Mouse (Mus musculus): ENCODE results near the gene Tspan14. TPM values are rescaled to one million over a fixed set of nuclear protein-coding genes. Genes with fewer than 3 reads are reported as not detected.

The Tspan14 gene
- polyA plus RNA-seq, 1 experiment from 2014 or later, result 93.4 TPM

DNA sequence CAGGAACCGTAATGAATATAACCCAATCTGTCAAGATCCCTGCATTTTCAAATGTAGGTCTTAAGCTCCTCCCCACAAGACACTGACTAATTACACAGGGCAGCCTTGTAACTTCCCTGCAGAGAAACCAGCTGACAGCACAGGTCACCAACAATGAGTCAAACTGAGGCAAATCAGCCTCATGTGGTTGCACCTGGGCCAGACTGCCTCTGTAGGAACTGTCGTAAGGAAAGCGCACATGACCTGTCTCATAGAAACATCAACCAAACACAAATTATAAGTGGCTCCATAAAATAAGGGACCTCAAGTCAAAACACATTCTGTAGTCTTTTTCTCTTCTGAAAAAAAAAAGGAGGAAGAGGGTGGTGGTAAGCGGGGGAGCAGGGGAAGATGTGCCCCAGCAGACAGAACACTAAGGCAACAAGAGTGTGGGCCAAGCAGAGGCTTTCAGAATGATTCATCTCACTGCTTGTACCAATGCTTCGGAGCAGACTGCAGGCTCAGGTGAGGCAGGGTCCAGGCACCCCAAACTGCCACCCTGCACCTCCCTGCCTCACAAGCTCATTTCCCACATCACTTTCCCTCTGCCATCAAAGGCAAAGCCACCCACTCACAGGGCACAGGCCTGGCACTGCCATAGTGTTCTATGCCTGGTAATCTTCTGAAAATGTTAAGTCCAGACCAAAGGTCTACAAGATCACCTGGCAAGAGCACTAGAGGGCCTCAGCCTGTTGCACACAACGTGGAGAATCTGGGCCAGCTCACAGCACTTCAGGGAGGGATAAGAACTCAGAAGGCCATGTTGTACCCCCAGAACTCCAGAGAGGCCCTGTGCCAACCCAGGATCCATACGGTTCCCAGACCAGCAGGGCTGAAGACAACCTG lies 16.6 kb downstream of the Tspan14 start:
- TF ChIP-seq CTCF (IDR thresholded peaks at IDR 0.05; ENCODE audit: low read depth), result no peak
- Histone ChIP-seq H3K4me2 (ENCODE audit: low read length) (no peak overlapping the region), H3K9me3 (replicated peaks; ENCODE audit: low read length) (no peaks in the 10 kb centered on the region), H3K27me3 (ENCODE audit: insufficient read depth, low read length) (no peaks in the 10 kb centered on the region), H3K27ac (0 out of 2 replicates have a peak overlapping the region, but pooled peaks have one; percentile 20), H3K9ac (ENCODE audit: low read depth, low read length) (no peak overlapping the region), H3K36me3 (ENCODE audit: insufficient read depth, low read length) (no peaks in the 10 kb centered on the region), H3K4me1 (replicated peaks; ENCODE audit: insufficient read depth, low read length) (peaks cover 37% of the 10 kb centered on the region), H3K4me3 (replicated peaks; ENCODE audit: low read depth, low read length) (no peak overlapping the region)
- DNase-seq (ENCODE audit: low spot score) (no peak), ATAC-seq (replicated peaks; ENCODE audit: low FRiP score, low read depth) (no peak)
- WGBS, result 68% methylated on average over 7 of the region's 7 CpGs

DNA sequence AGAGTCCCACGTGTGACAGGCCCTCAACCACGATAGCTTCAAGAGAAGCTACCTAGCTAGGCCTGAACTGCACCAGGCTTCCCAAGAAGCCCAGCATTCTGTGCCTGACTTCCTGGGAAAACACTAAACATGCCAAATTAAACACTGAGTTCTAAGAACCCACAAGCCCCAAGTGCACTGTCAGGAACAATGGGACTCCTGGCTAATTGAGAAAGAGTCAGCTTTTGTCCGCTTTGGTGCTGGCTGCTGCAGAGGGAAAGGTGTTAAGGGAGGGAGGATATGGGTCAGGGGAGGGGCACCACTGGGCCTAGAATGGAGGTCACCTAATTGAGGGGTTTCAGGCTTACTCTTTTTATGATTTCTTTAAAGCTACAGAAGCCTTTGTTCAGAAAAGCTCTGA lies 17.6 kb downstream of the Tspan14 start:
- Histone ChIP-seq H3K9me3 (replicated peaks; ENCODE audit: low read length) (no peaks in the 10 kb centered on the region), H3K9ac (ENCODE audit: low read depth, low read length) (no peak overlapping the region), H3K4me3 (replicated peaks; ENCODE audit: low read depth, low read length) (no peak overlapping the region), H3K27me3 (ENCODE audit: insufficient read depth, low read length) (no peaks in the 10 kb centered on the region), H3K36me3 (ENCODE audit: insufficient read depth, low read length) (no peaks in the 10 kb centered on the region), H3K4me1 (replicated peaks; ENCODE audit: insufficient read depth, low read length) (peaks cover 32% of the 10 kb centered on the region), H3K27ac (peak overlapping the region; percentile 56; the same call in 1 of the 2 replicates), H3K4me2 (ENCODE audit: low read length) (no peak overlapping the region)
- no peak for ATAC-seq (replicated peaks; ENCODE audit: low FRiP score, low read depth)
- DNase-seq (ENCODE audit: low spot score), result no peak
- 25% methylated on average over 3 of the region's 3 CpGs for WGBS
- no peak for TF ChIP-seq CTCF (IDR thresholded peaks at IDR 0.05; ENCODE audit: low read depth)

DNA sequence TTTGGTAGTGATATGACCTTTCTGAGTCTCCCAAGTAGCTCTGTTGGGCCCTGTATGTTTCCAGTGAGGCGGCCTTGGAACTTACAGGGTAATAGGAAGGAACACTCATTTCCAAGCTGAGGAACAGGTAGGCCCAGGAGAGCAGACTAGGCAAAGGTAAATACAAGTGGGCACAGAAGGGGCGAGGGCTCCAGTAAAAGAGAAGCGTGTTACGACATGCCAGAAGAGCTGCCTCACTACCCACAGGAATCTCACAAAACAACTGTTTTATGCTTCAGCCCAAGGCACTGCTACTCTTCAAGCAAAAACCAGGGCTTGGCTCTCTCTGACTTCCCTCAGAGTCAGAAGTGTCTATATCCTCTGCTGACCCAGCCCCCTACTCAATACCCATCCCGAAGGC lies 18.1 kb downstream of the Tspan14 start:
- peak overlapping the region; percentile 70 for H3K27ac ChIP-seq
- H3K36me3 ChIP-seq (ENCODE audit: insufficient read depth, low read length), result no peaks in the 10 kb centered on the region
- no peaks in the 10 kb centered on the region for H3K9me3 ChIP-seq (replicated peaks; ENCODE audit: low read length)
- no peak overlapping the region for H3K4me2 ChIP-seq (ENCODE audit: low read length)
- 56% methylated on average over 5 of the region's 5 CpGs for WGBS
- no peak for TF ChIP-seq CTCF (IDR thresholded peaks at IDR 0.05; ENCODE audit: low read depth)
- H3K4me3 ChIP-seq (replicated peaks; ENCODE audit: low read depth, low read length), result no peak overlapping the region
- no peaks in the 10 kb centered on the region for H3K27me3 ChIP-seq (ENCODE audit: insufficient read depth, low read length)
- DNase-seq (ENCODE audit: low spot score) (no peak), ATAC-seq (replicated peaks; ENCODE audit: low FRiP score, low read depth) (no peak)
- H3K4me1 ChIP-seq (replicated peaks; ENCODE audit: insufficient read depth, low read length), result peaks cover 30% of the 10 kb centered on the region
- H3K9ac ChIP-seq (ENCODE audit: low read depth, low read length), result no peak overlapping the region

DNA sequence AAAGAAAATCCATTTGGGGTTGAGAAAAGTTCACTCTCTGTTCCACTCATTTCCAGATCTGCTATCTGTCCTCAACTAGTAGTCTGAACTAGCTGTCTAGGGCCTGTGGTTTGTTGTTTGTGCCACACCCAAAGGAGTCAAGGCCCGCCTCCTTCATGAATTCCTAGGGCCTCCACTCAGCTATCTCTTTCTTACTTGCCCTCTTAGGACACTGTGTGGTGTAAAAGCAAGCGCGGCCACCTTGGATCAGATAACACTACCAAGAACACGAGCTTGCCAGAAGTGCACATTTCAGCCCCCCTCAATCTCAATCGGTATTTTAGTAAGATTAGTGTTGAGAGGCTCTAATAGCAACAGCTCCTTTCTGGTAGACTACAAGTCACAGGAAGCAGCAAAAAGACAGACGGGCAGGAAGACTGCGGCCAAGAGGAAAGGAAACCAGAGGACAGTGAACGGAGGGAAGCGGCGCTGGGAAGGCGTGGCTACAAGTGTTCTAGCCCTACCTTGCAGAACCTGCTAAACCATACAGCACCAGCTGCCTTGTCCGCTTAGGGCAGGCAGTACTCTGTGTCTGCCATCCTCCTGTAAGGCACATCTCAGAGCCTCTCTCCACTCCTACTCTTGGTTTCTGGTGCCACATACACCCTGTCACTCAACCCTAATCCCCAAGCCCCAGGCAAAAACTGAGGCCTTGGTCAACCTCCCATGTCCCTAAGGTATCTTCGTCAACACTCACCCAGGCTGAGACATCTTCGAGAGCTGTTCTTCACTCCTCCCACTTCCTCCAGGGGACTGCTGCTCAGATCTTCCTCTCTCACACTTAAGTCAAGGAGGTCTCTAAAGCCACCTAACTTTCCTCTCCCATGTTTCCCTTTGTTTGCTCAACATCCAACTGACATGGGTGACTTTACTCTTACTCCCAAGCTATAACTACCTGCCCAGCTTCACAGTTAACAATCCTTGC lies 18.9 kb downstream of the Tspan14 start:
- TF ChIP-seq CTCF (IDR thresholded peaks at IDR 0.05; ENCODE audit: low read depth), result no peak
- 50% methylated on average over 14 of the region's 14 CpGs for WGBS
- H3K36me3 ChIP-seq (ENCODE audit: insufficient read depth, low read length), result no peaks in the 10 kb centered on the region
- H3K27me3 ChIP-seq (ENCODE audit: insufficient read depth, low read length), result no peaks in the 10 kb centered on the region
- no peaks in the 10 kb centered on the region for H3K9me3 ChIP-seq (replicated peaks; ENCODE audit: low read length)
- H3K4me2 ChIP-seq (ENCODE audit: low read length), result no peak overlapping the region
- H3K4me3 ChIP-seq (replicated peaks; ENCODE audit: low read depth, low read length), result no peak overlapping the region
- no peak for DNase-seq (ENCODE audit: low spot score)
- H3K9ac ChIP-seq (ENCODE audit: low read depth, low read length), result no peak overlapping the region
- no peak for ATAC-seq (replicated peaks; ENCODE audit: low FRiP score, low read depth)
- peak overlapping the region; percentile 70 for H3K27ac ChIP-seq
- H3K4me1 ChIP-seq (replicated peaks; ENCODE audit: insufficient read depth, low read length), result peaks cover 25% of the 10 kb centered on the region

DNA sequence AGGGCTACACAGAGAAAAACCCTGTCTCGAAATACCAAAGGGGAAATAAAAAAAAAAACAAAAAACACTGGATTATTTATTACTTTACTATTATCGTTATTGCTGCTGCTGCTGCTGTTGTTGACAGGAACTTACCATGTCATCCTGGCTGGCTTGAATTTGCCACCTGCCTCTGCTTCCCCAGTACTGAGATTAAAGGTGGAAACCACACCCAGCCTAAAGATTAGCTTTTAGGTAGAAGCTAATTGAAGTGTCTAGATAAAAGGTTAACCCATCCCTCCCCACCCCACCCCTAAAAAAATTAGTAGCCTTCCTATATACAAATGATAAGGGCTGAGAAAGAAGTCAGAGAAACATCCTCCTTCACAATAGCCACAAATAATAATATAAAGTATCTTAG lies 22.8 kb downstream of the Tspan14 start:
- ATAC-seq (replicated peaks; ENCODE audit: low FRiP score, low read depth) (no peak), DNase-seq (ENCODE audit: low spot score) (no peak)
- no peaks in the 10 kb centered on the region for H3K9me3 ChIP-seq (replicated peaks; ENCODE audit: low read length)
- H3K4me3 ChIP-seq (replicated peaks; ENCODE audit: low read depth, low read length), result no peak overlapping the region
- no peak overlapping the region for H3K4me2 ChIP-seq (ENCODE audit: low read length)
- TF ChIP-seq CTCF (IDR thresholded peaks at IDR 0.05; ENCODE audit: low read depth), result no peak
- H3K4me1 ChIP-seq (replicated peaks; ENCODE audit: insufficient read depth, low read length), result peaks cover 12% of the 10 kb centered on the region
- H3K9ac ChIP-seq (ENCODE audit: low read depth, low read length), result no peak overlapping the region
- H3K27ac ChIP-seq, result no peak overlapping the region
- 77% methylated on average over 2 of the region's 2 CpGs for WGBS
- no peaks in the 10 kb centered on the region for H3K36me3 ChIP-seq (ENCODE audit: insufficient read depth, low read length)
- no peaks in the 10 kb centered on the region for H3K27me3 ChIP-seq (ENCODE audit: insufficient read depth, low read length)

DNA sequence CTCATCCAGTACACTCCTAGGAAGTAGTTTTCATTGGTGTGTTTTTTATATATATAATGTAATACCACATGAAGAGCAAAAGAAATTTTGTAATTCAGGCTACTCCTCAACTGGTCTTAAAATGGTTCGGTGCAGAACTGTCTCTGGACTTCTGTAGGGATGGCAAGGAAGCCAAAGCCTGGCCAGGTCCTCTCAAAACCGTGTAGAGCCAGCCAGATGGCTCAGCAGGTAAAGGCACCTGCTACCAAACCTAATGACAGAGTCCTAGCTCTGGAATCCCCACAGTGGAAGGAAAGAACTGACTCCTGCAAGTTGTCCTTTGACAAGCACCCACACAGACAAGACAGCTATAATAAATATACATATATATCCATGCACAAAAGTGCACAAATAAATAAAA lies 24.2 kb downstream of the Tspan14 start:
- H3K4me3 ChIP-seq (replicated peaks; ENCODE audit: low read depth, low read length), result no peak overlapping the region
- WGBS, result 81% methylated on average over 2 of the region's 2 CpGs
- no peak overlapping the region for H3K4me2 ChIP-seq (ENCODE audit: low read length)
- H3K4me1 ChIP-seq (replicated peaks; ENCODE audit: insufficient read depth, low read length), result peaks cover 5% of the 10 kb centered on the region; the same call in 1 of the 2 replicates
- no peaks in the 10 kb centered on the region for H3K9me3 ChIP-seq (replicated peaks; ENCODE audit: low read length)
- no peaks in the 10 kb centered on the region for H3K36me3 ChIP-seq (ENCODE audit: insufficient read depth, low read length)
- TF ChIP-seq CTCF (IDR thresholded peaks at IDR 0.05; ENCODE audit: low read depth), result no peak
- H3K27me3 ChIP-seq (ENCODE audit: insufficient read depth, low read length), result no peaks in the 10 kb centered on the region
- no peak overlapping the region for H3K27ac ChIP-seq
- no peak overlapping the region for H3K9ac ChIP-seq (ENCODE audit: low read depth, low read length)
- ATAC-seq (replicated peaks; ENCODE audit: low FRiP score, low read depth) (no peak), DNase-seq (ENCODE audit: low spot score) (no peak)
